Mouse (Mus musculus) stomach, embryonic 16.5 days (tissue): Measurements from ENCODE around the gene Kcnh4. TPM values are rescaled to one million over a fixed set of nuclear protein-coding genes. Genes with fewer than 3 reads are reported as not detected.

ENCODE experiments used
- polyA plus RNA-seq: library from polyadenylated mRNA; unstranded; fragments of >200 nt; fragmentation: Nextera tagmentation; extraction: Ambion mirVana; gene quantifications from 2 replicates; pipeline ENCODE4 v1.2.1, GENCODE M21; 2015

Kcnh4 gene
- polyA plus RNA-seq, 1 experiment from 2014 or later = 0.22 TPM

Other genes with a start within 250 kb of the Kcnh4 start
- gene Acly, start 231.9 kb downstream of the Kcnh4 start, polyA plus RNA-seq = 178 and 192 TPM in 2 replicates
- 0.40 and 0.60 TPM in 2 replicates for gene Ttc25, start 214.3 kb downstream of the Kcnh4 start, polyA plus RNA-seq
- 38.9 and 40.6 TPM in 2 replicates for gene Cnp, start 185.0 kb downstream of the Kcnh4 start, polyA plus RNA-seq
- 60.7 and 67.1 TPM in 2 replicates for gene Nkiras2, start 140.7 kb downstream of the Kcnh4 start, polyA plus RNA-seq
- 209 and 214 TPM in 2 replicates for gene Dnajc7, start 139.8 kb downstream of the Kcnh4 start, polyA plus RNA-seq
- 0.19 and 0.27 TPM in 2 replicates for gene Zfp385c, start 67.5 kb downstream of the Kcnh4 start, polyA plus RNA-seq
- gene Dhx58, start 55.7 kb downstream of the Kcnh4 start, polyA plus RNA-seq = 2.8 and 3.6 TPM in 2 replicates
- 40.6 and 41.5 TPM in 2 replicates for gene Kat2a, start 47.5 kb downstream of the Kcnh4 start, polyA plus RNA-seq
- gene Hspb9, start 46.1 kb downstream of the Kcnh4 start, polyA plus RNA-seq = 0.36 TPM in 1 of 2 replicates, not detected in the other
- 33.2 and 33.9 TPM in 2 replicates for gene Rab5c, start 21.7 kb downstream of the Kcnh4 start, polyA plus RNA-seq
- not detected in 2 replicates for gene Hcrt, start 3.0 kb upstream of the Kcnh4 start, polyA plus RNA-seq
- gene Ghdc, start 11.0 kb upstream of the Kcnh4 start, polyA plus RNA-seq = 6.5 and 7.2 TPM in 2 replicates
- 26.2 and 27.4 TPM in 2 replicates for gene Stat5b, start 90.8 kb upstream of the Kcnh4 start, polyA plus RNA-seq
- 12.0 and 14.0 TPM in 2 replicates for gene Stat5a, start 99.4 kb upstream of the Kcnh4 start, polyA plus RNA-seq
- gene Stat3, start 179.6 kb upstream of the Kcnh4 start, polyA plus RNA-seq = 47.2 and 56.1 TPM in 2 replicates
- gene Cavin1, start 210.9 kb upstream of the Kcnh4 start, polyA plus RNA-seq = 381 and 403 TPM in 2 replicates
- gene Atp6v0a1, start 249.5 kb upstream of the Kcnh4 start, polyA plus RNA-seq = 47.8 and 50.5 TPM in 2 replicates